Mouse (Mus musculus): ENCODE measurements around the gene Myl6b. TPM values are rescaled to one million over a fixed set of nuclear protein-coding genes. Genes with fewer than 3 reads are reported as not detected.
"Not testable (repeated sequence)": the region's sequence is repeated elsewhere in the genome, so short reads cannot be mapped to it uniquely, and the experiment has no call there.

The Myl6b gene
- polyA plus RNA-seq, 1 experiment from 2014 or later = 5.4 TPM

GRCm38 (mm10) chr10:128511189-128511588 lies 12.7 kb upstream of the Myl6b start:
- no peak overlapping the region for H3K27ac ChIP-seq (ENCODE audit: low read depth, low read length)
- ATAC-seq (replicated peaks; ENCODE audit: insufficient number of reproducible peaks, low FRiP score, low TSS enrichment) = no peak
- H3K4me2 ChIP-seq = no peak overlapping the region
- no peaks in the 10 kb centered on the region for H3K9me3 ChIP-seq (replicated peaks; ENCODE audit: control insufficient read depth, low read length)
- H3K36me3 ChIP-seq (ENCODE audit: control insufficient read depth, insufficient read depth, low read length) = no peaks in the 10 kb centered on the region; the same call in 1 of the 2 replicates
- H3K27me3 ChIP-seq (ENCODE audit: control insufficient read depth, insufficient read depth, low read length) = peaks cover under 1% of the 10 kb centered on the region; the same call in 1 of the 2 replicates
- no peaks in the 10 kb centered on the region for H3K4me1 ChIP-seq (ENCODE audit: control insufficient read depth, insufficient read depth, low read length)
- H3K4me3 ChIP-seq (ENCODE audit: low read depth, low read length) = no peak overlapping the region
- 84% methylated on average over 9 of the region's 9 CpGs for WGBS (ENCODE audit: insufficient replicate concordance)
- no peak overlapping the region for H3K9ac ChIP-seq (ENCODE audit: low read depth, low read length)

- Histone ChIP-seq H3K27ac (ENCODE audit: low read depth, low read length) (no peak overlapping the region), H3K4me3 (ENCODE audit: low read depth, low read length) (no peak overlapping the region), H3K9me3 (replicated peaks; ENCODE audit: control insufficient read depth, low read length) (no peaks in the 10 kb centered on the region), H3K4me2 (no peak overlapping the region), H3K4me1 (ENCODE audit: control insufficient read depth, insufficient read depth, low read length) (no peaks in the 10 kb centered on the region), H3K9ac (ENCODE audit: low read depth, low read length) (no peak overlapping the region), H3K36me3 (ENCODE audit: control insufficient read depth, insufficient read depth, low read length) (no peaks in the 10 kb centered on the region; the same call in 1 of the 2 replicates), H3K27me3 (ENCODE audit: control insufficient read depth, insufficient read depth, low read length) (no peaks in the 10 kb centered on the region)
- ATAC-seq (replicated peaks; ENCODE audit: insufficient number of reproducible peaks, low FRiP score, low TSS enrichment) = no peak
- WGBS (ENCODE audit: insufficient replicate concordance) = 79% methylated on average over 11 of the region's 11 CpGs
These were observed 11.8 kb upstream of the Myl6b start for GRCm38 (mm10) chr10:128510301-128510700.

- H3K9ac ChIP-seq (ENCODE audit: low read depth, low read length) = no peak overlapping the region
- H3K4me3 ChIP-seq (ENCODE audit: low read depth, low read length) = no peak overlapping the region
- H3K36me3 ChIP-seq (ENCODE audit: control insufficient read depth, insufficient read depth, low read length) = no peaks in the 10 kb centered on the region; the same call in 1 of the 2 replicates
- no peaks in the 10 kb centered on the region for H3K27me3 ChIP-seq (ENCODE audit: control insufficient read depth, insufficient read depth, low read length)
- H3K9me3 ChIP-seq (replicated peaks; ENCODE audit: control insufficient read depth, low read length) = no peaks in the 10 kb centered on the region
- ATAC-seq (replicated peaks; ENCODE audit: insufficient number of reproducible peaks, low FRiP score, low TSS enrichment) = no peak
- no peak overlapping the region for H3K4me2 ChIP-seq
- 71% methylated on average over 4 of the region's 4 CpGs for WGBS (ENCODE audit: insufficient replicate concordance)
- H3K4me1 ChIP-seq (ENCODE audit: control insufficient read depth, insufficient read depth, low read length) = no peaks in the 10 kb centered on the region
- H3K27ac ChIP-seq (ENCODE audit: low read depth, low read length) = no peak overlapping the region
These were observed 11.3 kb upstream of the Myl6b start for GRCm38 (mm10) chr10:128509831-128510230.

- H3K4me1 ChIP-seq (ENCODE audit: control insufficient read depth, insufficient read depth, low read length) = no peaks in the 10 kb centered on the region
- no peak for ATAC-seq (replicated peaks; ENCODE audit: insufficient number of reproducible peaks, low FRiP score, low TSS enrichment)
- 86% methylated on average over 9 of the region's 9 CpGs for WGBS (ENCODE audit: insufficient replicate concordance)
- no peak overlapping the region for H3K4me2 ChIP-seq
- H3K9me3 ChIP-seq (replicated peaks; ENCODE audit: control insufficient read depth, low read length) = no peaks in the 10 kb centered on the region
- no peaks in the 10 kb centered on the region; the same call in 1 of the 2 replicates for H3K36me3 ChIP-seq (ENCODE audit: control insufficient read depth, insufficient read depth, low read length)
- no peak overlapping the region for H3K9ac ChIP-seq (ENCODE audit: low read depth, low read length)
- H3K27ac ChIP-seq (ENCODE audit: low read depth, low read length) = no peak overlapping the region
- no peaks in the 10 kb centered on the region for H3K27me3 ChIP-seq (ENCODE audit: control insufficient read depth, insufficient read depth, low read length)
- no peak overlapping the region for H3K4me3 ChIP-seq (ENCODE audit: low read depth, low read length)
These were observed 10.7 kb upstream of the Myl6b start for GRCm38 (mm10) chr10:128509203-128509602.

GRCm38 (mm10) chr10:128508260-128508659 lies 9.8 kb upstream of the Myl6b start:
- Histone ChIP-seq H3K36me3 (ENCODE audit: control insufficient read depth, insufficient read depth, low read length) (no peaks in the 10 kb centered on the region; the same call in 1 of the 2 replicates), H3K4me1 (ENCODE audit: control insufficient read depth, insufficient read depth, low read length) (peaks cover 3% of the 10 kb centered on the region), H3K4me3 (ENCODE audit: low read depth, low read length) (no peak overlapping the region), H3K27me3 (ENCODE audit: control insufficient read depth, insufficient read depth, low read length) (no peaks in the 10 kb centered on the region), H3K9me3 (replicated peaks; ENCODE audit: control insufficient read depth, low read length) (no peaks in the 10 kb centered on the region), H3K27ac (ENCODE audit: low read depth, low read length) (no peak overlapping the region), H3K9ac (ENCODE audit: low read depth, low read length) (no peak overlapping the region), H3K4me2 (no peak overlapping the region)
- ATAC-seq (replicated peaks; ENCODE audit: insufficient number of reproducible peaks, low FRiP score, low TSS enrichment) = no peak
- WGBS (ENCODE audit: insufficient replicate concordance) = 79% methylated on average over 9 of the region's 9 CpGs

- Histone ChIP-seq H3K4me2 (no peak overlapping the region), H3K27ac (ENCODE audit: low read depth, low read length) (no peak overlapping the region), H3K4me1 (ENCODE audit: control insufficient read depth, insufficient read depth, low read length) (peaks cover 3% of the 10 kb centered on the region), H3K9ac (ENCODE audit: low read depth, low read length) (no peak overlapping the region), H3K36me3 (ENCODE audit: control insufficient read depth, insufficient read depth, low read length) (no peaks in the 10 kb centered on the region; the same call in 1 of the 2 replicates), H3K4me3 (ENCODE audit: low read depth, low read length) (no peak overlapping the region), H3K9me3 (replicated peaks; ENCODE audit: control insufficient read depth, low read length) (no peaks in the 10 kb centered on the region), H3K27me3 (ENCODE audit: control insufficient read depth, insufficient read depth, low read length) (no peaks in the 10 kb centered on the region)
- WGBS (ENCODE audit: insufficient replicate concordance) = 91% methylated on average over 14 of the region's 14 CpGs
- ATAC-seq (replicated peaks; ENCODE audit: insufficient number of reproducible peaks, low FRiP score, low TSS enrichment) = no peak
These were observed 7.5 kb upstream of the Myl6b start for GRCm38 (mm10) chr10:128505974-128506373.

GRCm38 (mm10) chr10:128505371-128505667 lies 6.8 kb upstream of the Myl6b start:
- ATAC-seq (replicated peaks; ENCODE audit: insufficient number of reproducible peaks, low FRiP score, low TSS enrichment); H3K27ac ChIP-seq (ENCODE audit: low read depth, low read length); H3K27me3 ChIP-seq (ENCODE audit: control insufficient read depth, insufficient read depth, low read length); H3K4me1 ChIP-seq (ENCODE audit: control insufficient read depth, insufficient read depth, low read length); H3K36me3 ChIP-seq (ENCODE audit: control insufficient read depth, insufficient read depth, low read length); H3K4me2 ChIP-seq; H3K9me3 ChIP-seq (replicated peaks; ENCODE audit: control insufficient read depth, low read length); H3K9ac ChIP-seq (ENCODE audit: low read depth, low read length); H3K4me3 ChIP-seq (ENCODE audit: low read depth, low read length): not testable (repeated sequence)
- 84% methylated on average over 5 of the region's 5 CpGs for WGBS (ENCODE audit: insufficient replicate concordance)

GRCm38 (mm10) chr10:128504641-128505370 lies 6.3 kb upstream of the Myl6b start:
- Histone ChIP-seq H3K9me3 (replicated peaks; ENCODE audit: control insufficient read depth, low read length) (no peaks in the 10 kb centered on the region), H3K27ac (ENCODE audit: low read depth, low read length) (no peak overlapping the region), H3K4me3 (ENCODE audit: low read depth, low read length) (no peak overlapping the region), H3K4me2 (no peak overlapping the region), H3K9ac (ENCODE audit: low read depth, low read length) (no peak overlapping the region), H3K36me3 (ENCODE audit: control insufficient read depth, insufficient read depth, low read length) (no peaks in the 10 kb centered on the region; the same call in 1 of the 2 replicates), H3K27me3 (ENCODE audit: control insufficient read depth, insufficient read depth, low read length) (no peaks in the 10 kb centered on the region), H3K4me1 (ENCODE audit: control insufficient read depth, insufficient read depth, low read length) (peaks cover 3% of the 10 kb centered on the region)
- 65% methylated on average over 9 of the region's 9 CpGs for WGBS (ENCODE audit: insufficient replicate concordance)
- ATAC-seq (replicated peaks; ENCODE audit: insufficient number of reproducible peaks, low FRiP score, low TSS enrichment) = no peak

- Histone ChIP-seq H3K27ac (ENCODE audit: low read depth, low read length) (no peak overlapping the region), H3K4me1 (ENCODE audit: control insufficient read depth, insufficient read depth, low read length) (peaks cover 3% of the 10 kb centered on the region), H3K4me2 (no peak overlapping the region), H3K36me3 (ENCODE audit: control insufficient read depth, insufficient read depth, low read length) (no peaks in the 10 kb centered on the region), H3K27me3 (ENCODE audit: control insufficient read depth, insufficient read depth, low read length) (no peaks in the 10 kb centered on the region), H3K4me3 (ENCODE audit: low read depth, low read length) (no peak overlapping the region), H3K9ac (ENCODE audit: low read depth, low read length) (no peak overlapping the region), H3K9me3 (replicated peaks; ENCODE audit: control insufficient read depth, low read length) (no peaks in the 10 kb centered on the region)
- no peak for ATAC-seq (replicated peaks; ENCODE audit: insufficient number of reproducible peaks, low FRiP score, low TSS enrichment)
- 77% methylated on average over 3 of the region's 3 CpGs for whole genome bisulfite sequencing (ENCODE audit: insufficient replicate concordance)
These were observed 5.5 kb upstream of the Myl6b start for GRCm38 (mm10) chr10:128504012-128504411.
